Mouse (Mus musculus) forebrain, embryonic 13.5 days (tissue): Measurements from ENCODE around the gene Myocd. TPM values are rescaled to one million over a fixed set of nuclear protein-coding genes. Genes with fewer than 3 reads are reported as not detected.

ENCODE experiments used
- ATAC-seq: fragments of 200-750 bp; cut with Nextera tagmentation; 2 replicates; pipeline ENCODE4 v1.8.0; 2017
- H3K27ac ChIP-seq: fragments of 300-500 bp; sonication (generic); 2 replicates; pipeline ENCODE4 v1.5.1; 2015; ENCODE audit warnings: inconsistent platforms, mild to moderate bottlenecking, moderate library complexity
- H3K27me3 ChIP-seq: fragments of 300-500 bp; sonication (generic); 2 replicates; pipeline ENCODE4 v1.6.1; 2015; ENCODE audit warnings: mild to moderate bottlenecking, inconsistent platforms
- H3K36me3 ChIP-seq: fragments of 300-500 bp; sonication (generic); 2 replicates; pipeline ENCODE4 v1.6.1; 2015; ENCODE audit warnings: mild to moderate bottlenecking, inconsistent platforms; ENCODE audit not compliant: poor library complexity, severe bottlenecking
- H3K4me1 ChIP-seq: fragments of 300-500 bp; sonication (generic); 2 replicates; pipeline ENCODE4 v1.6.1; 2015; ENCODE audit warnings: inconsistent platforms
- H3K4me2 ChIP-seq: fragments of 300-500 bp; sonication (generic); 2 replicates; pipeline ENCODE4 v1.6.1; 2015; ENCODE audit warnings: inconsistent platforms, mild to moderate bottlenecking, moderate library complexity
- H3K4me3 ChIP-seq: fragments of 300-500 bp; sonication (generic); 2 replicates; pipeline ENCODE4 v1.5.1; 2015; ENCODE audit warnings: mild to moderate bottlenecking, inconsistent platforms
- H3K9ac ChIP-seq: fragments of 300-500 bp; sonication (generic); 2 replicates; pipeline ENCODE4 v1.6.1; 2015; ENCODE audit warnings: mild to moderate bottlenecking, inconsistent platforms
- H3K9me3 ChIP-seq: fragments of 300-500 bp; sonication (generic); replicated peaks from 2 replicates; pipeline ENCODE4 v1.6.1; 2016; ENCODE audit warnings: inconsistent platforms
- WGBS: fragments of 180-500 bp; shearing (Covaris S2); methylation state at CpG from one replicate; pipeline ENCODE4 v1.1.7; 2015; 5-methylcytosine and 5-hydroxymethylcytosine counted together
- polyA plus RNA-seq: library from polyadenylated mRNA; unstranded; fragments of >200 nt; fragmentation: Nextera tagmentation; extraction: Ambion mirVana; gene quantifications from 2 replicates; pipeline ENCODE4 v1.2.1, GENCODE M21; 2015

The Myocd gene
- polyA plus RNA-seq = 0.04 and 0.09 TPM in 2 replicates

DNA sequence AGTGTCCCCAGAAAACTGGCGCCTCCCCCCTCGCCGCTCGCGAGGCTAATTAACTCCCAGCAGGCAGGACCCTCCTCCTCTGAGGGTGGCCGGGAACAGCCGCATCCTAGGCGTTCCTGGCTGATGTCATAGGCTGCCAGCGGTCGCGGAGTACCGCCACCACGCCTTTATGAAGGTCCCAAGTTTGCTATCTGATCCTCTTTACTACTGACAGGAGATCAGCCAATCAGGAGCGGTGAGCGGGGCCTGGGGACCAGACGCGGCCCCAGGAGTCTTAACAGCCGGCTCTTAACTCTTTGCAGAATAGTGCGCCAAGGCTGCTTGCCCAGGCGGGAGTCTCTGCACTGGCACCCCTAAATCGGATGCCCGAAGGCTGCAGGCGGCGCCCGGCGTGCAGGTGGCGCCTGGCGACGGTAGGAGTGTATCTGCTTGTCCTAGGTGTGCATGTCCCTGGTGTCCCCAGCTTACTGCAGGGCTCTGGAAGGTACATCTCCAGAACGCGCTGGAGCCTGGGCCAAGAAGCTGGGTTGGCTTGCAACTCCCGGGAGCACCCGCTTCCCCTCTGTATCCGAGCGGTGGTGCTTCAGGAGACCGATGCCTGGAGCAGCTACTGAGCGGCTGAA is at the start of gene Myocd:
Gene Myocd (minus strand): TSS at position 139 of the 623 bp plus-strand sequence.
- Histone ChIP-seq H3K4me3 (peak within 1 kb of the TSS; percentile 41), H3K4me2 (peak within 1 kb of the TSS; percentile 83), H3K9ac (peak within 1 kb of the TSS; percentile 53), H3K27ac (no peak within 1 kb of the TSS), H3K36me3 (no peaks in the 10 kb centered on the region), H3K4me1 (peaks cover 12% of the 10 kb centered on the region), H3K9me3 (no peaks in the 10 kb centered on the region), H3K27me3 (peaks cover 29% of the 10 kb centered on the region)
- WGBS = under 1% methylated on average over 37 of the region's 37 CpGs
- ATAC-seq = peak; percentile 84

GRCm38 (mm10) chr11:65303824-65304223 is 34.0 kb upstream of the Myocd start:
- Histone ChIP-seq H3K4me1 (no peaks in the 10 kb centered on the region), H3K9ac (no peak overlapping the region), H3K4me2 (no peak overlapping the region), H3K27ac (no peak overlapping the region), H3K36me3 (no peaks in the 10 kb centered on the region), H3K27me3 (no peaks in the 10 kb centered on the region), H3K9me3 (no peaks in the 10 kb centered on the region), H3K4me3 (no peak overlapping the region)
- ATAC-seq = no peak
- WGBS = 79% methylated on average over 3 of the region's 3 CpGs

- Histone ChIP-seq H3K36me3 (no peaks in the 10 kb centered on the region), H3K9me3 (no peaks in the 10 kb centered on the region), H3K4me1 (0 out of 2 replicates have a peak, but pooled peaks cover 4% of the 10 kb centered on the region), H3K9ac (no peak overlapping the region), H3K4me2 (no peak overlapping the region), H3K4me3 (no peak overlapping the region), H3K27me3 (no peaks in the 10 kb centered on the region), H3K27ac (no peak overlapping the region)
- WGBS = 86% methylated on average over 10 of the region's 10 CpGs
- ATAC-seq = no peak
Observed at GRCm38 (mm10) chr11:65294128-65294833, 24.5 kb upstream of the Myocd start.

GRCm38 (mm10) chr11:65292994-65293393 is 23.2 kb upstream of the Myocd start:
- H3K4me1 ChIP-seq = 0 out of 2 replicates have a peak, but pooled peaks cover 4% of the 10 kb centered on the region
- no peak overlapping the region for H3K4me2 ChIP-seq
- ATAC-seq = no peak
- no peaks in the 10 kb centered on the region for H3K27me3 ChIP-seq
- H3K36me3 ChIP-seq = no peaks in the 10 kb centered on the region
- H3K9ac ChIP-seq = no peak overlapping the region
- H3K9me3 ChIP-seq = no peaks in the 10 kb centered on the region
- H3K4me3 ChIP-seq = no peak overlapping the region
- H3K27ac ChIP-seq = no peak overlapping the region

- no peak for ATAC-seq
- H3K4me1 ChIP-seq = no peaks in the 10 kb centered on the region
- no peak overlapping the region for H3K4me3 ChIP-seq
- 83% methylated on average over 8 of the region's 8 CpGs for WGBS
- H3K27ac ChIP-seq = no peak overlapping the region
- no peaks in the 10 kb centered on the region for H3K36me3 ChIP-seq
- H3K9me3 ChIP-seq = no peaks in the 10 kb centered on the region
- H3K4me2 ChIP-seq = no peak overlapping the region
- H3K9ac ChIP-seq = no peak overlapping the region
- H3K27me3 ChIP-seq = no peaks in the 10 kb centered on the region
Observed at GRCm38 (mm10) chr11:65287706-65288105, 17.9 kb upstream of the Myocd start.

DNA sequence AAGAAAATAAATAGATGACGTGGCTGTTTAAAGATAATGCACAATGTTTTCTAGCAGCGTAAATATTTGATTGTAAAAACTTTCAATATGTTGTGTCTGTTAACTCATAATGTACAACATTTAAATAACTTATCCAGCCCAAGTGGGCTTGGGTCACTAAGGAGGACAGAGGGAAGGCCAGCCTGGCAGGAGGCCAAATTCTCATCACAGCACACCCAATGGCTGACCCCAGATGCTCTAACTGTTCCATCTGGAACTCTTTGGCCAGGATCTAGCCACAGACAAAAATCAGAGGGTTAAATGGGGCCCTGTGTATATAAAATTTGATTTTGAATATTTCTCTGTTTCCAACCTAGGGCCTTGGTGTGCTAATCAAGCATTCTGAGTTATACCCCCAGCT is 16.4 kb upstream of the Myocd start:
- H3K27ac ChIP-seq = no peak overlapping the region
- no peak for ATAC-seq
- H3K27me3 ChIP-seq = no peaks in the 10 kb centered on the region
- no peak overlapping the region for H3K4me3 ChIP-seq
- H3K36me3 ChIP-seq = no peaks in the 10 kb centered on the region
- no peaks in the 10 kb centered on the region for H3K4me1 ChIP-seq
- WGBS = 93% methylated on average over 2 of the region's 2 CpGs
- H3K4me2 ChIP-seq = no peak overlapping the region
- H3K9ac ChIP-seq = no peak overlapping the region
- no peaks in the 10 kb centered on the region for H3K9me3 ChIP-seq

DNA sequence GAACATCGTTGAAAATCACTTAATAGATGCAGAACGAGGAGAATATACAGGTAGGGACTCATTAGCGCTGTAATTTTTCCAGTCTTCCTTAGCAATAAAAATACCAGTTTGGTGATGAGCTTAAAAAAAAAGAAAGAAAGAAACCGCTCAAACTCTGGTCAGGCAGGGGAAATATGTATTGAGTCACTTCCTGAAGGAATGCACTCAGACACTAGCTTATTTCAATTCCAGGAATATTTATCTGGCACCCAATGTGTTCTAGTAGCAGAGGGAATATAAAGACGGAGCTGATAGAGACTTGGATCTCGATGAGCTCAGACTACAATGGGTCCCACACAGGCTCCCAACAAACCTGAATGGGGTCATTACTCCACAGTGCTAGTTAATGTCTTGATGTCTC is 5.7 kb upstream of the Myocd start:
- H3K4me1 ChIP-seq = peaks cover 3% of the 10 kb centered on the region
- 84% methylated on average over 6 of the region's 6 CpGs for WGBS
- H3K36me3 ChIP-seq = no peaks in the 10 kb centered on the region
- H3K9me3 ChIP-seq = no peaks in the 10 kb centered on the region
- H3K4me2 ChIP-seq = no peak overlapping the region
- no peak overlapping the region for H3K9ac ChIP-seq
- no peak overlapping the region for H3K4me3 ChIP-seq
- H3K27me3 ChIP-seq = peaks cover 13% of the 10 kb centered on the region
- no peak for ATAC-seq
- H3K27ac ChIP-seq = no peak overlapping the region

DNA sequence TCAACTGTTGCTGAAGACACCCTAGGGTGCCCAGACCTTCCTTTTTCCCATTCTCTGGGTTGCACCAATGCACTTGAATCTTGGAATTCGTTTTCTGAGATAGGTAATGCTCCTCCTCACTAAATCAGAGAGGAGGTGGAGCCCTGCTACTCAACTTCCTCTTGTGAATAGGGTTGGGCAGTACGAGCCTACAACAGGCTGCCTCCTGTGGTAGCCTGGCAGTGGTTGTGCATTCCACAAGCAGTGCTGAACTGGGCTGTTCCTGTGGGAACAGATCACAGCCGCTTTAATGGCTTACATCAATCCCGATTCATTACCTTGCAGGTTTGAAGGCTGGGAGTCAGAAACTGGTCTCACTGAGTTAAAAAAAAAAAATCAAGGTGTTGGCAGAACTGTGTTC is 1.2 kb upstream of the Myocd start:
- 12% methylated on average over 4 of the region's 4 CpGs for WGBS
- H3K9me3 ChIP-seq = no peaks in the 10 kb centered on the region
- H3K27ac ChIP-seq = no peak overlapping the region
- no peak overlapping the region for H3K4me3 ChIP-seq
- peaks cover 29% of the 10 kb centered on the region for H3K27me3 ChIP-seq
- H3K4me1 ChIP-seq = peaks cover 12% of the 10 kb centered on the region
- ATAC-seq = no peak
- no peaks in the 10 kb centered on the region for H3K36me3 ChIP-seq
- no peak overlapping the region for H3K9ac ChIP-seq
- H3K4me2 ChIP-seq = no peak overlapping the region; the same call in 1 of the 2 replicates

DNA sequence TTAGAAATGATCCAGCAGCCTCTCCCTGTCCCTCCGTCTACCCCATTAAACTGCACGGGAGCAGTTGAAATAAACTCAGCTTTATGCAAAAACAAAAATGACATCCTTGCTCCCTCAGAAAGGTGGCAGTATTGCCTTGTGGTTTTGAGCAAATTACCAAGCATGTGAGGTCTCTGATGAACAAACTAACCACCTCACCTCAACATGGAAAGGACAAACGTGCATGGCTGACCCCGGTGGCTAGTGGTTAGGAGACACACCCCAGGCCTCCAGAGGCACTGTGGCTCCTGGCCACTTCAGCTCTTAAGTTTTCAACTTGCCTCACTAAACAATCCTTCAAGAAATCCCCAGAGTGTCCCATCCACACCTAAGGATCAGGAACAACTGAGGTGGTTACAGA is 1.5 kb downstream of the Myocd start:
- H3K36me3 ChIP-seq = no peaks in the 10 kb centered on the region
- no peak overlapping the region for H3K9ac ChIP-seq
- ATAC-seq = no peak
- H3K4me1 ChIP-seq = peaks cover 12% of the 10 kb centered on the region
- no peak overlapping the region for H3K4me3 ChIP-seq
- H3K27me3 ChIP-seq = peaks cover 29% of the 10 kb centered on the region
- H3K27ac ChIP-seq = no peak overlapping the region
- 63% methylated on average over 4 of the region's 4 CpGs for WGBS
- H3K9me3 ChIP-seq = no peaks in the 10 kb centered on the region
- H3K4me2 ChIP-seq = no peak overlapping the region

GRCm38 (mm10) chr11:65263466-65263865 is 6.3 kb downstream of the Myocd start:
- H3K4me3 ChIP-seq = no peak overlapping the region
- H3K27ac ChIP-seq = no peak overlapping the region
- H3K36me3 ChIP-seq = no peaks in the 10 kb centered on the region
- H3K4me1 ChIP-seq = no peaks in the 10 kb centered on the region
- H3K9ac ChIP-seq = no peak overlapping the region
- ATAC-seq = no peak
- WGBS = 76% methylated on average over 6 of the region's 6 CpGs
- H3K27me3 ChIP-seq = 0 out of 2 replicates have a peak, but pooled peaks cover 2% of the 10 kb centered on the region
- H3K9me3 ChIP-seq = no peaks in the 10 kb centered on the region
- no peak overlapping the region for H3K4me2 ChIP-seq

GRCm38 (mm10) chr11:65258997-65259396 is 10.8 kb downstream of the Myocd start:
- no peaks in the 10 kb centered on the region for H3K4me1 ChIP-seq
- no peaks in the 10 kb centered on the region for H3K36me3 ChIP-seq
- H3K9me3 ChIP-seq = no peaks in the 10 kb centered on the region
- no peak overlapping the region for H3K4me2 ChIP-seq
- no peak overlapping the region for H3K27ac ChIP-seq
- H3K4me3 ChIP-seq = no peak overlapping the region
- ATAC-seq = no peak
- no peak overlapping the region for H3K9ac ChIP-seq
- H3K27me3 ChIP-seq = no peaks in the 10 kb centered on the region
- 96% methylated on average over 4 of the region's 4 CpGs for WGBS

DNA sequence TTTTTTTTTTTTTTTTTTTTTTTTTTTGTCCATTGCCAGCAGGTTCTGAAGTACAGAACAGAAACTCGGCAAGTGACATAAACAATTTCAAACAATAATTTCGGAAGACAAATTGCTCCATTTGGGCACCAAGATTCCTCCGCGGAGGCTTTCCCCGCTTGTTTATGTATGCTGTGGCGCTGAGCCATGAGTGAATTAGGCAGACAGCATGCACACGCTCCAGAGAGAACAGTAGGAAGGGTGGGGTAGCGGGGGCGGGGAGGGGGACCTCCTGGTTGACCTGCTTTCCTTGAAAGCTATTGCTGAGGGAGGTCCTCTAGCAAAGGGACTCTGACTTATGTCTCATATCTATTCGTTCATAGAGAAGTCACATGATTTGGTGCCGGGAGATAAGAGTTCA is 13.6 kb downstream of the Myocd start:
- H3K4me3 ChIP-seq = no peak overlapping the region
- H3K4me2 ChIP-seq = no peak overlapping the region
- no peaks in the 10 kb centered on the region for H3K9me3 ChIP-seq

More for the DNA sequence above, 13.6 kb downstream of the Myocd start:
- WGBS = 78% methylated on average over 11 of the region's 11 CpGs
- Histone ChIP-seq H3K9ac (no peak overlapping the region), H3K27ac (no peak overlapping the region), H3K4me1 (no peaks in the 10 kb centered on the region), H3K36me3 (no peaks in the 10 kb centered on the region), H3K27me3 (no peaks in the 10 kb centered on the region)
- ATAC-seq = no peak
